Mouse (Mus musculus): ENCODE measurements at regions not wholly inside any gene's neighbourhood (a gene's known extent, or its start where the extent isn't known, plus 50 kb on each side); places are given as distances from the start of the nearest gene placed in this dataset.

DNA sequence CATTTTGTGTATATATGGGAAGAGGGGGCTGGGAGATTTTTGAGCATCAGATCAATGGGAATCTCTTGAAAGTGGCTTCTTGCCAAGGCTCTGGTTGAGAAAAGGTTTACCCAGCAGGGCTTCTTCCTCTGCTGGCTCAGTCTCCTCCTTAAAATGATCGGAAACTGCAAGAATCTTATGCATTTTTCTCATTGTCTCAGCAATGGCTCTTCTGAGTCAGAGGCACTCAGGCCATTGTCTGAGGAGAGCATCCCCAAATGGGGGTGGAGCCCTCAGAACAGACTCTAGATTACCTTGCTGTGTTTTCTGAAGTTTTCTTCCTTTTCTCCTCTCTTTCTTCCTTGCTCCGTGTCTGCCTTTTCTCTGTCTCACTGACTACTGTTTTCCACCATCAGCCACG is 70.6 kb upstream of the Epha4 start:
- no peaks in the 10 kb centered on the region for H3K27me3 ChIP-seq (ENCODE audit: insufficient read depth, low read length)
- 50% methylated on average over 3 of the region's 3 CpGs for WGBS
- H3K4me2 ChIP-seq (ENCODE audit: low read depth): no peak overlapping the region
- H3K4me1 ChIP-seq (ENCODE audit: insufficient read depth): no peaks in the 10 kb centered on the region
- no peaks in the 10 kb centered on the region for H3K36me3 ChIP-seq (ENCODE audit: insufficient read depth)
- H3K9ac ChIP-seq: no peak overlapping the region
- H3K4me3 ChIP-seq (ENCODE audit: low read depth, low read length): no peak overlapping the region
- ATAC-seq (no peak), DNase-seq (no peak)
- TF ChIP-seq CTCF (IDR thresholded peaks at IDR 0.05; ENCODE audit: low read depth): no peak
- H3K27ac ChIP-seq (ENCODE audit: low read depth, low read length): no peak overlapping the region
- H3K9me3 ChIP-seq (ENCODE audit: low read length): no peaks in the 10 kb centered on the region

DNA sequence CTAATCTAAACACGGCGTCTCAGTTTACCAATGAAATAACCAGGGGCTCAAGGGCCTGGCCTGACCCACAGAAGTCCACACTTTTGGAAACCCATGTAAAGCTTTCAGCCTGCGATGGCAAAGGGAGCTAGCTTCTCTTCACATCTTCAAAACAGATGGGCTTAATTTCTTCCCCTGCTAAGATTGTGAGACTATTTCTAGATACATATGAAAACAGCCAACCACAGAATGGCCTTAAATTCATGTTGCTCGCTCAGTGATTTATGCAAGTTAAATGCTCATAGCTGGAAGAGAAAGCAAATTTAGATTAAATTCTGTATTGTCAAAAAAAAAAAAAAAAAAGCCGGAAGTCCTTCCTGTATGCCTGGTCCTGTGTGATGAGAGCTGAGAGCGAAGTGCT is 53.2 kb upstream of the Epha4 start:
- H3K9me3 ChIP-seq (ENCODE audit: low read length): no peaks in the 10 kb centered on the region
- ATAC-seq: peak; percentile 84
- peak; percentile 64 for DNase-seq
- peak overlapping the region; percentile 85 for H3K27ac ChIP-seq (ENCODE audit: low read depth, low read length)
- no peak for TF ChIP-seq CTCF (IDR thresholded peaks at IDR 0.05; ENCODE audit: low read depth)
- H3K4me3 ChIP-seq (ENCODE audit: low read depth, low read length): no peak overlapping the region
- no peaks in the 10 kb centered on the region for H3K36me3 ChIP-seq (ENCODE audit: insufficient read depth)
- peaks cover 6% of the 10 kb centered on the region; the same call in 1 of the 2 replicates for H3K4me1 ChIP-seq (ENCODE audit: insufficient read depth)
- H3K4me2 ChIP-seq (ENCODE audit: low read depth): no peak overlapping the region; the same call in 1 of the 2 replicates
- 73% methylated on average over 6 of the region's 6 CpGs for WGBS
- H3K27me3 ChIP-seq (ENCODE audit: insufficient read depth, low read length): no peaks in the 10 kb centered on the region
- no peak overlapping the region for H3K9ac ChIP-seq

DNA sequence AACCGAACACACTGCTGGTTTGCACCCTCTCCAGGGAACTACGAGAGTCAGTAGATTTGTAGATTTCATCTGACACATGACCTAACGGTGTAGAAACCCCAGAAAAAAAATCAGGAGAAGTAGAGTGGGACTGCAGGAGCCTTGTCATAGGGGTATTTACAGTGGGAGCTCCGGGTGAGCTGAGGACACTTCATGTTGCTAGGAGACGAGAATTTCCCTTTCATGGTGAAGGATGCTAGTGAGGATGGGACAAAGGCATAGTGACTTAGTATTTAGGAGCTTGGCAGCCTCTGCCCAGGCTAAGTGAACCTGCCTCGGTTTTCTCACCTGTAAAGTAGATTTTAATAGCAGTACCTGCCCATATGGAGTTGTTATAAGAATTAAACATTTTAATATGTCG is 52.8 kb upstream of the Epha4 start:
- Histone ChIP-seq H3K9ac (no peak overlapping the region), H3K4me3 (ENCODE audit: low read depth, low read length) (no peak overlapping the region), H3K4me1 (ENCODE audit: insufficient read depth) (peaks cover 6% of the 10 kb centered on the region; the same call in 1 of the 2 replicates), H3K27ac (ENCODE audit: low read depth, low read length) (peak overlapping the region; percentile 85), H3K27me3 (ENCODE audit: insufficient read depth, low read length) (no peaks in the 10 kb centered on the region), H3K36me3 (ENCODE audit: insufficient read depth) (no peaks in the 10 kb centered on the region), H3K9me3 (ENCODE audit: low read length) (no peaks in the 10 kb centered on the region), H3K4me2 (ENCODE audit: low read depth) (no peak overlapping the region; the same call in 1 of the 2 replicates)
- DNase-seq (peak; percentile 73), ATAC-seq (peak; percentile 90)
- 49% methylated on average over 7 of the region's 7 CpGs for WGBS
- TF ChIP-seq CTCF (IDR thresholded peaks at IDR 0.05; ENCODE audit: low read depth): no peak

Data from forebrain, postnatal 0 days (tissue).